Comparison of ENCODE assay signal across 14 mouse cellular contexts in the genomic region with DNA sequence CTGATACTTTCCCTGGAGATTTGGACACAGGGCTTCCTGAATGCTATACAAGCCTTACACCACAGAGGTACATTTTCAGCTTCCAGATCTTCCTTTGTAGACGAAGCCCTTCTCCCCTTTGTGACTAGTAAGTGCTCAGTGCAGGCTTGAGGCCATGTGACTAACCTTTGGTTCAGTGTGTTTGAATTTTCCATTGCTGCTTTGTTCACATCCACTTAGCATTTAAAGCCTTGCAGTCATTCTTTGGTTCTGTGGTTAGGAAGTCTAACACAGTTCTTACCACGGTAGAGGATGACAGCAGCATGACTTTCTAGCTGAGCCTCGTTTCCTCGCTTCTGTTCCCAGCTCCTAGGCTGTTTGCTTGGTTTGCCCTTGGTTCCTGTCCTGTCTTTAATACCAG. TPM values are rescaled to one million over a fixed set of nuclear protein-coding genes. Genes with fewer than 3 reads are reported as not detected.
A peak's percentile ranks its signal among the peaks of the same experiment; 100 is the strongest.
DNase-seq lines count a peak whose midpoint lies in the region; ATAC-seq and TF ChIP-seq lines count a peak whose summit lies in the region.
"Had no signal": no experiment of that assay in that cellular context is flagged by ENCODE, and none has a peak within 500 bp of the region (broad histone marks: within the 10 kb centered on the region; RNA-seq: fewer than 3 reads in every experiment).

No protein-coding gene starts in this region.

- TF ChIP-seq POLR2A in embryonic fibroblast, embryonic 13.5 days (IDR thresholded peaks at IDR 0.05; ENCODE audit: low read depth, low read length), result no peak

- DNase-seq in heart, postnatal 4 days, result no peak
- DNase-seq in thymus, postnatal 0 days (ENCODE audit: low spot score), result peak; percentile 44
- DNase-seq in thymus, postnatal 36 days, result no peak
- DNase-seq in hindbrain, embryonic 10.5 days (ENCODE audit: low spot score), result no peak
- DNase-seq in urinary bladder, postnatal 25 days (ENCODE audit: low spot score), result no peak
- DNase-seq in lung, postnatal 14 days, result no peak
- DNase-seq: adrenal gland, adult 2 months; cerebellum, adult 9-10 months; kidney, adult 8-10 months had no signal

- H3K9ac ChIP-seq in heart, embryonic 11.5 days (ENCODE audit: low read depth, low read length), result no peak overlapping the region
- H3K9ac ChIP-seq: hindbrain, embryonic 15.5 days; limb, embryonic 15.5 days had no signal

- H3K27ac ChIP-seq in heart, embryonic 11.5 days (ENCODE audit: low read depth, low read length), result 0 out of 2 replicates have a peak overlapping the region, but pooled peaks have one; percentile 13
- peak overlapping the region; percentile 57 for H3K27ac ChIP-seq in embryonic fibroblast, embryonic 13.5 days (ENCODE audit: insufficient read depth, low read length)
- H3K27ac ChIP-seq in hindbrain, embryonic 10.5 days, result no peak overlapping the region
- H3K27ac ChIP-seq: forebrain, embryonic 10.5 days; hindbrain, embryonic 15.5 days; limb, embryonic 15.5 days had no signal

- ATAC-seq in heart, embryonic 11.5 days (replicated peaks; ENCODE audit: insufficient number of reproducible peaks, low FRiP score, low TSS enrichment), result no peak

- no peaks in the 10 kb centered on the region for H3K9me3 ChIP-seq in heart, embryonic 11.5 days (replicated peaks; ENCODE audit: control insufficient read depth, low read length)
- H3K9me3 ChIP-seq in hindbrain, embryonic 10.5 days, result no peaks in the 10 kb centered on the region
- H3K9me3 ChIP-seq: forebrain, embryonic 10.5 days; hindbrain, embryonic 15.5 days; limb, embryonic 15.5 days had no signal

- H3K4me3 ChIP-seq in heart, embryonic 11.5 days (ENCODE audit: low read depth, low read length), result no peak overlapping the region
- no peak overlapping the region for H3K4me3 ChIP-seq in embryonic fibroblast, embryonic 13.5 days (ENCODE audit: insufficient read depth, low read length)
- no peak overlapping the region for H3K4me3 ChIP-seq in hindbrain, embryonic 10.5 days
- H3K4me3 ChIP-seq: forebrain, embryonic 10.5 days; hindbrain, embryonic 15.5 days; limb, embryonic 15.5 days had no signal

- no peaks in the 10 kb centered on the region for H3K36me3 ChIP-seq in heart, embryonic 11.5 days (ENCODE audit: control insufficient read depth, insufficient read depth, low read length)
- H3K36me3 ChIP-seq in hindbrain, embryonic 10.5 days, result peaks cover 10% of the 10 kb centered on the region
- H3K36me3 ChIP-seq: hindbrain, embryonic 15.5 days; limb, embryonic 15.5 days had no signal

- H3K4me2 ChIP-seq in heart, embryonic 11.5 days, result no peak overlapping the region
- H3K4me2 ChIP-seq: hindbrain, embryonic 15.5 days; limb, embryonic 15.5 days had no signal

- no peak for TF ChIP-seq CTCF in embryonic fibroblast, embryonic 13.5 days (IDR thresholded peaks at IDR 0.05; ENCODE audit: borderline replicate concordance, insufficient read depth, low read length)

- H3K4me1 ChIP-seq in heart, embryonic 11.5 days (ENCODE audit: control insufficient read depth, insufficient read depth, low read length), result peaks cover 28% of the 10 kb centered on the region
- H3K4me1 ChIP-seq in embryonic fibroblast, embryonic 13.5 days (ENCODE audit: control insufficient read depth, insufficient read depth, low read length), result peaks cover 9% of the 10 kb centered on the region
- peaks cover 28% of the 10 kb centered on the region for H3K4me1 ChIP-seq in hindbrain, embryonic 10.5 days (replicated peaks)

- no peaks in the 10 kb centered on the region for H3K27me3 ChIP-seq in heart, embryonic 11.5 days (ENCODE audit: control insufficient read depth, insufficient read depth, low read length)
- H3K27me3 ChIP-seq in hindbrain, embryonic 10.5 days (ENCODE audit: insufficient read depth, poor library complexity, severe bottlenecking), result no peaks in the 10 kb centered on the region
- H3K27me3 ChIP-seq: hindbrain, embryonic 15.5 days; limb, embryonic 15.5 days had no signal

- WGBS in heart, embryonic 11.5 days (ENCODE audit: insufficient replicate concordance), result 67% methylated on average over 4 of the region's 4 CpGs
- 76% methylated on average over 4 of the region's 4 CpGs for WGBS in hindbrain, embryonic 10.5 days

RNA-seq across cellular contexts. Expression of a gene that starts 44.4 kb away (rescaled TPM):
- polyA plus RNA-seq in heart, embryonic 11.5 days (2014; fragmentation: Nextera tagmentation; extraction: Ambion mirVana), result 11.9 and 14.9 TPM in 2 replicates
- total RNA-seq in heart, postnatal 4 days (2021), result 10 to 100 TPM; 38.7 to 39.5 TPM
- polyA plus RNA-seq in thymus, postnatal 0 days (2015; fragmentation: Nextera tagmentation; extraction: Ambion mirVana), result 5.5 and 8.1 TPM in 2 replicates
- 24.3 and 32.3 TPM in 2 replicates for polyA plus RNA-seq in embryonic fibroblast, embryonic 13.5 days (2011; ENCODE audit: insufficient read length, low read depth, missing spikeins)
- 9.6 and 13.3 TPM in 2 replicates for polyA plus RNA-seq in hindbrain, embryonic 10.5 days (2016; fragmentation: Nextera tagmentation; extraction: Ambion mirVana)
